Mouse (Mus musculus) cerebellum, adult 8-10 months (tissue): ENCODE measurements around the gene Matn4.
"Not testable (repeated sequence)": the region's sequence is repeated elsewhere in the genome, so short reads cannot be mapped to it uniquely, and the experiment has no call there.

Experiments
- DNase-seq: peaks from one replicate; pipeline ENCODE4 v3.0.0; 2022

The Matn4 gene

DNA sequence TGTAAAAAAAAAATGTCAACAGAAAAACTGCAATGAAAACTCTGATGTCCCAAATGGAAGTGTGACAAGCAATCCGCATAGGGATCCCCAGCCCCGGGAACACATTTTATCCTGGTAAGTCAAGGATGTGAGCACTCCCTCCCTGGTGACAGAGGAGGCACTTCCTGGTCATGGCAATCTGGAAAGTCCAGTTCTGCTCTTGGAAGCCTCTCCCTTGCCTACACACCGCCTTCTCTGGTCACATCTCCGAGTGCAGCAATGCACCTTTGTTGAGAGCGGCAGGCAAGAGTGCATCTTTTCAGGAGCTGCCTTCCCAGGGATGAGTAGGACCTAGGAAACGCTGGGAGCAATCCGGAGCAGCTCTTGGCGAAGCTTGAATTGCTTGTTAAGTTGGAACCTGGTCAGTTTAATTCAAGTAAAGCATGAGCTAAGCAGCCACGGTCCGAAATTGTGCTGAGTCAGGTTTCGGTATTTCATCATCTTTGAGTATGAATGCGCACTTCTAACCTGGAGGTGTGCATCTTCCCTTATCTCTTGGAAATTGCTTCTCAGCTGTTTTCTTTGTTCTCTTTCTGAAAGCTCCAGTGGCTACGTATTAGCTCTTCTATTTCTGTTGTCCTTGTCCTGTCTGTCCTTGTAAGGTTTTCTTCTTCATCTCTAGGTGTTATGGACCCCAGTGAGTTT is 43.8 kb downstream of the Matn4 start:
- DNase-seq: no peak

DNA sequence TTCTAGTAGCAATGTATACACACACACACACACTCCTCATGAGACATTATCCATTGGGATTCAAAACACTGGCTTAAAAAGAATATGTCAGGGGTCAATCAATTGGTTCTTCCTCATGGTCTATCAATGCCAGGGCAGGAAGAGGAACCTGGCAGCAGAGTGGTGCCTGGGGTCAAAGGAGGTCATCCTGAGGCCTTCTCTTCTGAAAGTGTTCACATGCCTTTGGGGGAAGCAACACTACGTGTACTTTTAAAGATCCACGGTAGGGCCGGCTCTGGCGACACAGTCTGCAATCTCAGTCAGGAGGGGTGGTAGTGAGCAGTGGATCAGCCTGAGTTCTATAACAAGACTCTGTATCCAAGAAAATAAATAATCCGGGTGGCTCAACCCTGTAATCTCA is 45.3 kb downstream of the Matn4 start:
- no peak for DNase-seq

DNA sequence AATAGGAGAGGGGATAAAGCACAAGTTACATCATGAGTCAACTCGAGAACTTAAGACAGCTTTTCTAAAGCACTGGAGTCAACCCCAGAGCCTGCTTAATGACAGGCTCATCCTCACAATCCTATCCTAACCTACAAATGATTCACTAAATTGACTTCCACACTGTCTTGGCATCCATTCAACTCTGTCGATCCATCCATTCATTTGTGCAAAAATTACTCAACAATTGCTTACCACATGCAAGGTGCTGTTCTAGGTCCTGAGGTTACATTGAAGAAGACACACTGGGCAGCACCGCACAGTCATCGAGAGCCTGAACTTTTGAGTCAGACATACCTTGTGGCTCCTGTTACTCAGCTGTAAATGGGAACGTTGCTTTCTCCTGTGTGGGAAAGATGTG is 45.9 kb downstream of the Matn4 start:
- DNase-seq: no peak

DNA sequence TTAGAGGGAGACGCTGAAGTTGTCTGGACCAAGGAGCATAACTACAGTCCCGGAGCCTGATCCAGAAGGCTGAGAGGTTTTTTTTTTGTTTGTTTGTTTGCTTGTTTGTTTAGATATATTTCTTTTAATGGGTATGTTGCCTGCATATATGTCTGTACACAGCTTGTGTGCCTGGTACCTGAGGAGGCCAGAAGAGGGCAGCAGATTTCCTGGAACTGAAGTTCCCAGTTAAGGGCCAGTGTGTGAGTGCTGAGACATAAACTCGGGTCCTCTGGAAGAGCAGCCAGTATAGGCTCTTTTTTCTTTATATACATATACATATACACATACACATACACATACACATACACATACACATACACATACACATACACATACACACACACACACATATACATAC is 46.6 kb downstream of the Matn4 start:
- DNase-seq: no peak

DNA sequence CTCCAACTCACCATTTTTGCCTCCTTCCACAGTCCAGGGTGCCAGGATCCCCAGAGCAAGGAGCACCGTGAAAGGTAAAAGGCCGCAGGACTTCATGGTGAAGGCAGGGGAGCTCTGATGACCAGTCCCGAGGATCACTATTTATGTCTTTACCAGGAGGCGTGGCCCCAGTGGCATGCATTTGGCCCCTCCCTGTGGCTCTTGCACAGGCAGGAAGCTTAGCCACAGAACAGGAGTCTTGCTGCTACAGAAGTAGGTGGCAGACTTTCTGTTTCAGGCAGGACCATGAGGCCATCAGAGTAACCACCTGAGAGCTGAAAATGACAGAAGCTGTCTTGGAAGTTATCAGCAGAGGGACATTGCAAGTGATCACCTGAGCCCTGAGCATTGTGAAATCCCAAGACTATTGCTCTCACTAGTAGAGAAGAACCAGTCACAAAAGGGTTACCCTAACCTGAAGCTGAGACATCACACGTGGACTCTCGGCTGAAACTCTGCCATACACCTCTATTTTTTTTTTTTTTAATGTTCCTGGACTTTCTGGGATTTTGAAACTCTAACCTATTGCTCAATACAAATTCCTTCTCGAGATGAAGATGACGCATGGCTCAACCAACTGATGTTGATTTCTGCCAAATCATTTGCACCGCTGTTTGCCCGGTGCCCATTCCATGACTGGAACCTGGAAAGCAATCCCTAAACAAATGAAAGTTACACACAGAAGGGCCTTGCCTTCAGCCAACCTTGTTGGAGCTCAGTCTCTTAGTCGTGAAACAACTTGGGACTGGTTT is 48.6 kb downstream of the Matn4 start:
- DNase-seq: no peak

DNA sequence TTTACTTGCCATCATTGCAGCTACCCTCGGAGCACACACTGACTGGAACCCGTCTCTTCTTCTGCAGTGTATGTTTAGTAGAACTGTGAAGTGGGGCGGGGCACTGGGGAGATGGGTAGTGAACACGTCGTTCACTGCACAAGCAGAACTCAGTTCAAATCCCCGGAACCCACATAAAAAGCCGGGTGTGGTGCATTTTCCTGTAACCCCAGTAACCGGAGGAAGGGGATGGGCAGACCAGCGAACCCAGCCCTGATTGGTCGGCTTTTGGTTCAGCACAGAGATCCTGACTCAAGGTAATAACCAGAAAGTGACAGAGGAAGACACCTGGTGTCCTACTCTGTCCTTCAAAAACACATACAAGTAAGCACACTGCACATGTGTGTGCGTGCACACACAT is 51.6 kb downstream of the Matn4 start:
- no peak for DNase-seq

DNA sequence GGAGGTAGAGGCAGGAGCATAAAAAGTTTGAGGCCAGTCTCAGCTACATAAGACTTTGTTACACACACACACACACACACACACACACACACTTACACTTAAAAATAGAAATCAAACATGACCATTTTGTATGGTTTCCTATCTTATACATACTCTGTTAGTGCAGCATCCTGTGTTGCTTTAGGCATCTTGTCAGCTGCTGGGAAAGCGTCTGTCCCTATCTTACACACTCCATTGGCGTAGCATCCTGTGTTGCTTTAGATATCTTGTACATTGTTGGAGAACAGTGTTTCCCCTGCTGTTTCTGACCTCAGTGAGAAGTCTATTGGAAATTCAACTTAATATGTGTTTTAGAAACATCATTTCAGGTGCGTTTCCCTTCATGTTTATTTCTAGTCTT is 52.3 kb downstream of the Matn4 start:
- no peak for DNase-seq

DNA sequence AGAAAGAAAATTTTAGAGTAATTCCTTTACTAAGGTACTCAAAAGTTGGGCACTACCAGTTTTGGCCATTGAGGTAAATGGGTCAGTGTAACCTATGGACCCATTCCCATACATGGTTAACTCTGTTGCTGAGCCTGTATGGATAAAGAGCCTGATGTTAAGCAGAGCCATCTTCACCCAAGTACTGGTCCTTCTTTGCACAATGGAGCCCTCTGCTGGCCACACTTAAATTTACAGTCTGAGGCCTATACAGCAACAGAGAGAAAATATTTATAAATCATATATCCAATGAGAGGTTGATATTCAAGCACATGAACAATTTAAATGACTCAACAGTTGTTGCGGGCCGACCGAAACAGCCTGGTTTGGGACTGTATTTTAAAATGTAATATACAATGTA is 56.0 kb downstream of the Matn4 start:
- peak; percentile 3 for DNase-seq

DNA sequence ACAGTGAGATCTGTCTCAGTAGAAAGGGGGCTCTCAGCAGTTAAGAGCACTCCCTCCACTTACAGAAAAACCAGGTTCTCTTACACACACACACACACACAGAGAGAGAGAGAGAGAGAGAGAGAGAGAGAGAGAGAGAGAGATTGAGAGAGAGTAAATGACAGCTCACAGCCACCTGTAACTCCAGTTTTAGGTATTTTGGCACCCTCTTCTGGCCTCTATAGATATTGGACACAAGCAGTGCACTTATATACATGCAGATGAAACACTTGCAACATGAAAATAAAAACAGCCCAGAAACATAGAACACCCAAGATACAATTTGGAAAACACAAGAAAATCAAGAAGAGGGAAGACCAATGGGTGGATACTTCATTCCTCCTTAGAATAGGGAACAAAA is 57.3 kb downstream of the Matn4 start:
- not testable (repeated sequence) for DNase-seq

DNA sequence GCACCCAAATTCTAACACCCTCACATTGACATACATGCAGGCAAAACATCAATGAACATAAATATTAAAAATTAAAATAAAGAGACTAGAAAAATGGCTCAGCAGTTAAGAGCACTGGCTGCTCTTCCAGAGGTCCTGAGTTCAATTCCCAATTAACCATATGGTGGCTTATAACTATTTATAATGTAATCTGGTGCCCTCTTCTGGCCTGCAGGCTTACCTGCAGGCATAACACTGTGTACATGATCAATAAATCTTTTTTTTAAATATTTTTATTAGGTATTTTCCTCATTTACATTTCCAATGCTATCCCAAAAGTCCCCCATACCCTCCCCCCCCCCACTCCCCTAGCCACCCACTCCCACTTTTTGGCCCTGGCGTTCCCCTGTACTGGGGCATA is 61.2 kb downstream of the Matn4 start:
- DNase-seq: not testable (repeated sequence)
